Mouse (Mus musculus): Measurements from ENCODE around the gene Tars2.
A peak's percentile ranks its signal among the peaks of the same experiment; 100 is the strongest.
"Not testable (repeated sequence)": the region's sequence is repeated elsewhere in the genome, so short reads cannot be mapped to it uniquely, and the experiment has no call there.

Gene Tars2

GRCm38 (mm10) chr3:95760106-95760505 is at the start of gene Tars2:
TSS of gene Tars2 (minus strand) at chr3:95760206.
- no peak for DNase-seq (ENCODE audit: low spot score)

GRCm38 (mm10) chr3:95808384-95808783 is 48.4 kb upstream of the Tars2 start:
- DNase-seq (ENCODE audit: low spot score), result no peak

GRCm38 (mm10) chr3:95807630-95808029 is 47.6 kb upstream of the Tars2 start:
- DNase-seq (ENCODE audit: low spot score), result not testable (repeated sequence)

- DNase-seq (ENCODE audit: low spot score), result no peak
These were observed 46.7 kb upstream of the Tars2 start for GRCm38 (mm10) chr3:95806677-95807076.

GRCm38 (mm10) chr3:95803851-95804250 is 43.8 kb upstream of the Tars2 start:
- DNase-seq (ENCODE audit: low spot score), result no peak

GRCm38 (mm10) chr3:95798756-95799155 is 38.8 kb upstream of the Tars2 start:
- DNase-seq (ENCODE audit: low spot score), result no peak

GRCm38 (mm10) chr3:95794299-95794698 is 34.3 kb upstream of the Tars2 start:
- no peak for DNase-seq (ENCODE audit: low spot score)

- no peak for DNase-seq (ENCODE audit: low spot score)
These were observed 33.7 kb upstream of the Tars2 start for GRCm38 (mm10) chr3:95793662-95794061.

- DNase-seq (ENCODE audit: low spot score), result no peak
These were observed 25.5 kb upstream of the Tars2 start for GRCm38 (mm10) chr3:95785501-95785900.

GRCm38 (mm10) chr3:95771985-95772384 is 12.0 kb upstream of the Tars2 start:
- peak; percentile 36 for DNase-seq (ENCODE audit: low spot score)

GRCm38 (mm10) chr3:95765534-95765933 is 5.5 kb upstream of the Tars2 start:
- DNase-seq (ENCODE audit: low spot score), result no peak

- no peak for DNase-seq (ENCODE audit: low spot score)
These were observed 3.8 kb upstream of the Tars2 start for GRCm38 (mm10) chr3:95763811-95764210.

GRCm38 (mm10) chr3:95762961-95763360 is 3.0 kb upstream of the Tars2 start:
- peak; percentile 62 for DNase-seq (ENCODE audit: low spot score)

- no peak for DNase-seq (ENCODE audit: low spot score)
These were observed 1.8 kb upstream of the Tars2 start for GRCm38 (mm10) chr3:95761771-95762170.

- no peak for DNase-seq (ENCODE audit: low spot score)
These were observed 650 bp upstream of the Tars2 start for GRCm38 (mm10) chr3:95760656-95761055.

- no peak for DNase-seq (ENCODE audit: low spot score)
These were observed 1.4 kb downstream of the Tars2 start for GRCm38 (mm10) chr3:95758467-95759218.

- DNase-seq (ENCODE audit: low spot score), result no peak
These were observed 3.2 kb downstream of the Tars2 start for GRCm38 (mm10) chr3:95756808-95757207.

- peak; percentile 97 for DNase-seq (ENCODE audit: low spot score)
These were observed 5.4 kb downstream of the Tars2 start for GRCm38 (mm10) chr3:95754345-95755206.

GRCm38 (mm10) chr3:95752935-95753334 is 7.1 kb downstream of the Tars2 start:
- no peak for DNase-seq (ENCODE audit: low spot score)

- DNase-seq (ENCODE audit: low spot score), result peak; percentile 50
These were observed 19.6 kb downstream of the Tars2 start for GRCm38 (mm10) chr3:95740406-95740805.

GRCm38 (mm10) chr3:95739353-95740104 is 20.5 kb downstream of the Tars2 start, which contains the start of gene Ecm1:
TSS of gene Ecm1 (minus strand) at chr3:95739569.
- DNase-seq (ENCODE audit: low spot score), result peak; percentile 74

GRCm38 (mm10) chr3:95735071-95735670 is 24.8 kb downstream of the Tars2 start:
- no peak for DNase-seq (ENCODE audit: low spot score)

Data from lung, postnatal 25 days (tissue).